Mouse (Mus musculus) forebrain, embryonic 14.5 days (tissue): ENCODE measurements around the gene Iqcb1. TPM values are rescaled to one million over a fixed set of nuclear protein-coding genes. Genes with fewer than 3 reads are reported as not detected.

ENCODE experiments used
- ATAC-seq: fragments of 200-750 bp; cut with Nextera tagmentation; 2 replicates; pipeline ENCODE4 v1.8.0; 2017; ENCODE audit warnings: mild to moderate bottlenecking, moderate library complexity
- DNase-seq: peaks from one replicate; pipeline ENCODE4 v3.0.0-alpha.2; 2015; ENCODE audit warnings: low spot score
- H3K27ac ChIP-seq: fragments of 300-500 bp; sonication (generic); 2 replicates; pipeline ENCODE4 v1.5.1; 2014; ENCODE audit warnings: low read depth, mild to moderate bottlenecking, control low read depth, low read length, moderate library complexity
- H3K27me3 ChIP-seq: fragments of 300-500 bp; sonication (generic); replicated peaks from 2 replicates; pipeline ENCODE4 v1.6.1; 2014; ENCODE audit warnings: low read length, control low read depth, mixed read lengths; ENCODE audit not compliant: control insufficient read depth, insufficient read depth
- H3K36me3 ChIP-seq: fragments of 300-500 bp; sonication (generic); 2 replicates; pipeline ENCODE4 v1.6.1; 2014; ENCODE audit warnings: low read length, control low read depth; ENCODE audit not compliant: control insufficient read depth, insufficient read depth
- H3K4me1 ChIP-seq: fragments of 300-500 bp; sonication (generic); 2 replicates; pipeline ENCODE4 v1.6.1; 2014; ENCODE audit warnings: antibody characterized with exemption, low read length, control low read depth; ENCODE audit not compliant: control insufficient read depth, insufficient read depth
- H3K4me2 ChIP-seq: fragments of 300-500 bp; sonication (generic); 2 replicates; pipeline ENCODE4 v1.6.1; 2014; ENCODE audit warnings: mild to moderate bottlenecking, control low read depth, low read length
- H3K4me3 ChIP-seq: fragments of 300-500 bp; sonication (generic); 2 replicates; pipeline ENCODE4 v1.5.1; 2014; ENCODE audit warnings: low read depth, low read length, control low read depth
- H3K9ac ChIP-seq: fragments of 300-500 bp; sonication (generic); 2 replicates; pipeline ENCODE4 v1.6.1; 2014; ENCODE audit warnings: mild to moderate bottlenecking, low read length, control low read depth, moderate library complexity
- H3K9me3 ChIP-seq: fragments of 300-500 bp; sonication (generic); replicated peaks from 2 replicates; pipeline ENCODE4 v1.6.1; 2016; ENCODE audit warnings: low read length, control low read depth, mixed read lengths; ENCODE audit not compliant: control insufficient read depth
- WGBS: fragments of 180-500 bp; shearing (Covaris S2); extraction: QIAGEN DNeasy Blood & Tissue Kit; methylation state at CpG from one replicate; pipeline ENCODE4 v1.1.7; 2014; 5-methylcytosine and 5-hydroxymethylcytosine counted together
- microRNA-seq: library from miRNA; unstranded; fragments of <30 nt; microRNA quantifications from one replicate; pipeline ENCODE4, GENCODE M21; 2016
- polyA plus RNA-seq: library from polyadenylated mRNA; unstranded; fragments of >200 nt; fragmentation: Nextera tagmentation; extraction: Ambion mirVana; gene quantifications from 2 replicates; pipeline ENCODE4 v1.2.1, GENCODE M21; 2014

Gene Iqcb1
- polyA plus RNA-seq, 1 experiment from 2014 or later, result 53.4 TPM

GRCm38 (mm10) chr16:36912311-36912710, 84.1 kb downstream of the Iqcb1 start:
- Histone ChIP-seq H3K9me3 (no peaks in the 10 kb centered on the region), H3K4me2 (no peak overlapping the region), H3K4me3 (no peak overlapping the region), H3K27me3 (no peaks in the 10 kb centered on the region), H3K4me1 (no peaks in the 10 kb centered on the region), H3K9ac (no peak overlapping the region), H3K36me3 (peaks cover 83% of the 10 kb centered on the region), H3K27ac (no peak overlapping the region)
- DNase-seq (no peak), ATAC-seq (no peak)
- 92% methylated on average over 13 of the region's 13 CpGs for WGBS

GRCm38 (mm10) chr16:36914195-36914594, 86.0 kb downstream of the Iqcb1 start:
- H3K4me3 ChIP-seq, result no peak overlapping the region
- peaks cover 85% of the 10 kb centered on the region for H3K36me3 ChIP-seq
- WGBS, result 90% methylated on average over 5 of the region's 5 CpGs
- no peak overlapping the region for H3K4me2 ChIP-seq
- H3K27ac ChIP-seq, result no peak overlapping the region
- H3K9me3 ChIP-seq, result no peaks in the 10 kb centered on the region
- H3K9ac ChIP-seq, result no peak overlapping the region
- H3K27me3 ChIP-seq, result no peaks in the 10 kb centered on the region
- H3K4me1 ChIP-seq, result no peaks in the 10 kb centered on the region
- ATAC-seq (no peak), DNase-seq (no peak)

GRCm38 (mm10) chr16:36918505-36918904, 90.3 kb downstream of the Iqcb1 start:
- Histone ChIP-seq H3K4me3 (no peak overlapping the region), H3K4me1 (no peaks in the 10 kb centered on the region), H3K27me3 (no peaks in the 10 kb centered on the region), H3K27ac (no peak overlapping the region), H3K9me3 (no peaks in the 10 kb centered on the region), H3K36me3 (peaks cover 70% of the 10 kb centered on the region), H3K9ac (no peak overlapping the region), H3K4me2 (no peak overlapping the region)
- WGBS, result 95% methylated on average over 10 of the region's 10 CpGs
- no peak for ATAC-seq
- DNase-seq, result no peak

GRCm38 (mm10) chr16:36920410-36920809, 92.2 kb downstream of the Iqcb1 start:
- WGBS, result 94% methylated on average over 3 of the region's 3 CpGs
- no peaks in the 10 kb centered on the region for H3K9me3 ChIP-seq
- peaks cover 66% of the 10 kb centered on the region for H3K36me3 ChIP-seq
- no peak overlapping the region for H3K9ac ChIP-seq
- no peaks in the 10 kb centered on the region for H3K27me3 ChIP-seq
- H3K4me3 ChIP-seq, result no peak overlapping the region
- no peak for ATAC-seq
- DNase-seq, result no peak
- H3K27ac ChIP-seq, result no peak overlapping the region
- no peak overlapping the region for H3K4me2 ChIP-seq
- H3K4me1 ChIP-seq, result no peaks in the 10 kb centered on the region

- ATAC-seq, result no peak
These were observed 93.0 kb downstream of the Iqcb1 start for GRCm38 (mm10) chr16:36921067-36921613.

GRCm38 (mm10) chr16:36921980-36922379, 93.8 kb downstream of the Iqcb1 start:
- H3K4me3 ChIP-seq, result no peak overlapping the region
- H3K4me2 ChIP-seq, result no peak overlapping the region
- H3K27ac ChIP-seq, result no peak overlapping the region
- DNase-seq (no peak), ATAC-seq (no peak)
- no peaks in the 10 kb centered on the region for H3K27me3 ChIP-seq
- H3K9ac ChIP-seq, result no peak overlapping the region
- 94% methylated on average over 6 of the region's 6 CpGs for WGBS
- H3K9me3 ChIP-seq, result no peaks in the 10 kb centered on the region
- peaks cover 67% of the 10 kb centered on the region for H3K36me3 ChIP-seq
- H3K4me1 ChIP-seq, result no peaks in the 10 kb centered on the region

More at GRCm38 (mm10) chr16:36921067-36921613, 93.0 kb downstream of the Iqcb1 start:
- Histone ChIP-seq H3K27me3 (no peaks in the 10 kb centered on the region), H3K9me3 (no peaks in the 10 kb centered on the region), H3K27ac (no peak overlapping the region), H3K4me3 (no peak overlapping the region), H3K9ac (no peak overlapping the region), H3K4me1 (no peaks in the 10 kb centered on the region), H3K4me2 (no peak overlapping the region), H3K36me3 (peaks cover 67% of the 10 kb centered on the region)
- 93% methylated on average over 8 of the region's 8 CpGs for WGBS
- DNase-seq, result no peak

Small RNA genes lying within 50 kb of the gene (microRNA-seq; reads per million reads assigned to microRNA genes)
- not detected for gene Gm22617

Other genes with a start within 250 kb of the Iqcb1 start
- 1.7 and 2.0 TPM in 2 replicates for gene Cd86, start 162.3 kb upstream of the Iqcb1 start, polyA plus RNA-seq
- gene Ildr1, start 134.4 kb upstream of the Iqcb1 start, polyA plus RNA-seq, result 0.21 TPM in 1 of 2 replicates, not detected in the other
- gene Slc15a2, start 43.4 kb upstream of the Iqcb1 start, polyA plus RNA-seq, result 11.4 and 12.1 TPM in 2 replicates
- gene Eaf2, start 46.6 kb downstream of the Iqcb1 start, polyA plus RNA-seq, result 0.57 and 0.61 TPM in 2 replicates
- 69.9 and 75.8 TPM in 2 replicates for gene Golgb1, start 46.8 kb downstream of the Iqcb1 start, polyA plus RNA-seq
- gene Hcls1, start 106.6 kb downstream of the Iqcb1 start, polyA plus RNA-seq, result 1.2 and 1.4 TPM in 2 replicates
- gene Fbxo40, start 162.1 kb downstream of the Iqcb1 start, polyA plus RNA-seq, result 0.18 and 0.23 TPM in 2 replicates
- 3.7 and 3.8 TPM in 2 replicates for gene Polq, start 183.4 kb downstream of the Iqcb1 start, polyA plus RNA-seq